Mouse (Mus musculus): Measurements from ENCODE around the gene Gm8773.

Gene Gm8773

DNA sequence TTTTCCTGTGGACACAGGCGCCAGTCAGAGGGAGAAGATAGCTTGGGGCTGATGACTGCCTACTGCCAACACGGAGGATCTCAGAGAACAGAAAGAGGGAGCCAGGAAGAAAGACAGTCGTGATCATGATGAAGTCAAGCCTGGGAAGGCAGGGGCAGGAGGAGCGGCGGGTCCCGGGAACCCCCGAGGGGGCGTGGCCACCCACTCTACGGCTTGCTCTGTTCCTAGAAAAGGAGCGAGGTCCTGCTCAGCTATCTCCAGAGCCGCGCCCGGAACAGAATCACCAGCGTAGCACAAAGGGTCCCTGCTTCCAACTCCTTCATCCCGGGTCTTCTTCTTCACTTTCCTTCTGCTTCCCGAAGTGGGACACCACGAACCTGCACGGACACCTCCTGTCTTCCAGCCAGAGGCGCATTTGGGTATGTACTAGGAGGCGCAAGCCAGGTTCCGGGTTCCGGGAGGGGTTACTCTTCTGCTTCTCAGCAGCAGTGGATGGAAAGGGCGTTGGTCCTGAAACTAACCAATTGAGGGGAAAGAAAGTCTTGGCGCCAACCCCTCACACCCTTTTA is at the start of gene Gm8773:
Gene Gm8773, plus strand, starts transcription at position 51 of the 569 bp plus-strand sequence.
- peak; percentile 4 for DNase-seq (ENCODE audit: extremely low read depth, insufficient read length, low spot score)

DNA sequence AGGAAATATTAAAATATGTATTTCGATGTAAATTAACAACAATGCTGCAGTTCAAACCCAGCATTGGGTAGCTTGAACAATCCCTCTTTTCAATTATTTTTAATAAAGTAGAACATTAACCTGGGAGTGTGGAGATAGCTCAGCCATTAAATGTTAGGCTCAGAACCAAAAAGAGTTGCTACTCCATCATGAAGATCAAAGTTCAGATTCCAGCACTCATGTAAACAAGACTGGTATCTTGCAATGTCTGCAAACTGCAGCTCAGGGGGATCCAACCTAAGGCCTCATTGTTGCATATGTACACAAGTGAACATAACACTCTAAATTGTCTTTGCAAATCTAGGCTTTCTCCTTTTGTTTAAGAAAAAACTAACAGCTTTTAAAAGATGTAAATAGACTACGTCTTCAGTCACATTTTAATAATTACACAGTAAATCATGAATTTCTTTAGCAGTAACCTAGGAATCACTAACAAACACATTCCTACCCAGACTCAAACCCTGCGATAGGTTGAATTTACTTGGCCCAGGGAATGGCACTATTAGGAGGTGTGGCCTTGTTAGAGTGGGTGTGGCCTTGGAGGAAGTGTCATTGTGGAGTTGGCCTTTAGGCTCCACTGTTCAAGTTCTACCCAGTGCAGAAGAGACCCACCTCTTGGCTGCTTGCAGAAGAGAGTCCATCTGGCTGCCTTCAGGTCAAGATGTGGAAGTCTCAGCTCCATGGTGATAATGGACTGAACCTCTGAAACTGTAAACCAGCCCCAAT is 39.8 kb upstream of the Gm8773 start:
- no peak for DNase-seq (ENCODE audit: extremely low read depth, insufficient read length, low spot score)

DNA sequence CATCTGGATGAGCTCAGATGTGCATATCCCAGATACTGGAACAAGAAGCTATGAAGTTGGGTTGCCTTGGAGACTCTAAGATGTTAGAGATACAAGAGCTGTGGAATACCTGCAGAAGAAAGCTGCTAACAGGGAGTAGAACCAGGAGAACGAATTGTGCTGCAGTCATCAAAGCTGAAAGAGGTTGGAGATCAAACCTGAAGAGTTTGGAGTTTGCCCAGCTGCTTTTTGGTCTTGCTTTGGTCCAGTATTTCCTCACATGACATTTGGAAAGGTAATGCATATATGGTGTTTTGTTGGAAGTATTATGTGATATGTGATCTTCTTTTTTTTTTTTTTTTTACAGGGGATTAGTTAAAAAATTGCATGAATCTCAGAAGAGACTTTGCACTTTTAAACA is 37.5 kb upstream of the Gm8773 start:
- no peak for DNase-seq (ENCODE audit: extremely low read depth, insufficient read length, low spot score)

GRCm38 (mm10) chr5:5539771-5540170 is 33.8 kb upstream of the Gm8773 start:
- no peak for DNase-seq (ENCODE audit: extremely low read depth, insufficient read length, low spot score)

DNA sequence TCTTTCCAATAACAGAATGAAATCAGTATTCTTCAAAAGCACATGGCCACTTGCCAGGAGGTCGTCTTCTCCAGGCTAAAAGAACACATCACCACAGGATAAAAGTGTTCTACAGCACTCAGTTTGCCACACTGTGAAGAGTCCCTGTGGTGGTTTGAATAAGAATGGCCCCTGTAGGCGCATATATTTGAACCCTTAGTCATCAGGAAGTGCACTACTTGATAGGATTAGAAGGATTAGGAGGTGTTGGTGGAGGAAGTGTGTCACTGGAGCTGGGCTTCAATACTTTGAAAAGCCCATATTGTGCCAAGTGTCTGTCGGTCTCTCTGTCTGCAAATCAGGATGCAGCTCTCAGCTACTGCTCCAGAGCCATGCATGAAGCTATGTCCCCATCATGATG is 33.2 kb upstream of the Gm8773 start:
- peak; percentile 5 for DNase-seq (ENCODE audit: extremely low read depth, insufficient read length, low spot score)

DNA sequence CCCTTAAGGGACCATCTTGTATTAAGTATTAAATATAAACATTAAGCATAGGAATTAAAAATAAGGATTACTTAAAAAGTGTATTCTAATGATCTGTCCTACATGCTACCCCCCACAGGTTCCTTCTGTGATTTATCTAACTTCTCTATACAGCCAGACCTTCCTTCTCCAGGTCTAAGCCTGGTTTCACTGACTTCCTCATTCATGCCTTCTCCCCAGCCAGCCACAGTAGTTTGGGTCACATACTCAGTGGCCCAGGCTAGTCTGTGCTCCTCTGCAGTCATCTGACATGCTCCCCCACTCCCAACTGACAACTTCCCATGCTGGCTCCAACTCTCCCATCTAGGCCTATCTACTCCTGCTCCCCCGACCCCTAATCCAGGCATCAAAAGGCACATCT is 22.5 kb upstream of the Gm8773 start:
- DNase-seq (ENCODE audit: extremely low read depth, insufficient read length, low spot score) = no peak

DNA sequence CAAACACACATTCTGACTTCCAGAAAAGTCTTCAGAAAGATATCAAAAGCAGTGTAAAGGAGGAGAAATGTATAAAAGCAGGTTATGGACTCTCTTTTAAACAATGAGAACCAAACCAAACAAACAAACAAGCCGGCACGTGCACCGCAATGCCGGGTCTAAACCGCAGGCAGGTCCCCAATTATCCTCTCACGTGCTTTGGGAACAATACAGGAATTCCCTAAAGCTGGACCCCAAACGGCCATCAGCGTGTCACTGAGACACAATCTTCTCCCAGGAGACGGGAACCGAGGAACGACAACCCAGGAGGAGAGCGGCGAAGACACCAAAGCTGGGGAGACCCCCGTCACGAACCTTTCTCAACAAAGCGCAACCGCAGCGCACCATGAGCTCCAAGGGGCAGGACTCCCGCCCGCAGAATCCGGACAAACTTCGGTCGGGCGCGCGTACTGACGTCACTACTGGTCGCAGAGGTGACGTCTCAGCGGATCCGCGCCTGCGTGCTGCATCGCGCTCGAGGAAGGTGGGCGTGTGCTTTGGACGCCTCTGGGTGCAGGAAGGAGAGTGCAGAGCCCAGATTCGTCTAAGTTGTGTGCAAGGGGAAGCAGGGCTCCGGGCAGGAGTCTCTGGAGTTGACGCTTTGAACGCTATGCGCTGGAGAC is 14.4 kb upstream of the Gm8773 start, which contains the start of gene Gtpbp10:
Gene Gtpbp10, minus strand, starts transcription at position 460 of the 662 bp plus-strand sequence.
- DNase-seq (ENCODE audit: extremely low read depth, insufficient read length, low spot score) = peak; percentile 81

GRCm38 (mm10) chr5:5559798-5560197 is 13.8 kb upstream of the Gm8773 start:
- DNase-seq (ENCODE audit: extremely low read depth, insufficient read length, low spot score) = no peak

DNA sequence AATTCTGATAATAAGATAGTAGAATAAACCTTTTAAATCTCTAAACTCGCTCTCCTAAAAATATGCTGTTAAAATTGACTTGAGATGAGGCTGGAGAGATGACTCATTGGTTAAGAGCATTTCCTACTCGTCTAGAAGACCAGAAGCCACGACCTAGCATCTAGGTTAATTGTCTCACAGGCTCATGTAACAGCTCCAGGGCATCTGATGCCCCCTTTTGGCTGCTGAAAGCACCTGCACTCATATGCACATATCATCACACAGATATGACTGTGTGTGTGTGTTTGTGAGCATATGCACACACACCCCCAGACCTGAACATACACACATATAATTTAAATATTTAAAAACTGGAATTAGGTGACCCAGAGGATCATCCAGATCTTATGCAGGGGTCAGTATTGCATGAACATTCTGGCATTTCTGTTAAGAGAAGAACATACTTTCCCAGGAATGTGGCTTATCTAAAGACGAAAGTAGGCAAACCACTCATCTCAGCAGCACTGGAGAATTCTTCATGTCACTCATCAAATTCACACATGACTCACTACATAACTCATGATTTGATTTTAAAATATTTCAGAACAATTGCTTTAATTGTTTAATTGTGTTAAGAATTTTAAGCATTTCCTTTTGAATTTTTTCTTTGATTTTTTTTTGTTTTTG is 12.4 kb upstream of the Gm8773 start:
- DNase-seq (ENCODE audit: extremely low read depth, insufficient read length, low spot score) = no peak

- DNase-seq (ENCODE audit: extremely low read depth, insufficient read length, low spot score) = no peak
Observed at GRCm38 (mm10) chr5:5562435-5562834, 11.2 kb upstream of the Gm8773 start.

DNA sequence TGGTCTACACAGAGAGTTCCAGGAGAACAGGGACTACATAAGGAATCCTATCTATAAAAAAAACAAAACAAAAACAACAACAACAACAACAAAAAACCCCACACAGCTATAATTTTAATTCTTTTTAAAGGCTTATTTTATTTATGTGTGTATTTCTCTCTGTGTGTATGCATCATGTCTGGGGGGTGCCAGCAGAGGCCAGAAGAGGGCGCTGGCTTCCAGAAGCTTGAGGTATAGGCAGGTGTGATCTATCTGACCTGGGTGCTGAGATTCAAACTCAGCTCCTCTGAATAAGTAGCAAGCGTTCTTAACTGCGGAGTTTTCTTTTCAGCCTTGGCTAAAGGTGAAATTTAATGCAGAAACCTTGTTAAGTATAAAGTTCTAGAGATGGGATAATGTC is 14.1 kb downstream of the Gm8773 start:
- no peak for DNase-seq (ENCODE audit: extremely low read depth, insufficient read length, low spot score)

- no peak for DNase-seq (ENCODE audit: extremely low read depth, insufficient read length, low spot score)
Observed at GRCm38 (mm10) chr5:5610540-5610939, 36.9 kb downstream of the Gm8773 start.

DNA sequence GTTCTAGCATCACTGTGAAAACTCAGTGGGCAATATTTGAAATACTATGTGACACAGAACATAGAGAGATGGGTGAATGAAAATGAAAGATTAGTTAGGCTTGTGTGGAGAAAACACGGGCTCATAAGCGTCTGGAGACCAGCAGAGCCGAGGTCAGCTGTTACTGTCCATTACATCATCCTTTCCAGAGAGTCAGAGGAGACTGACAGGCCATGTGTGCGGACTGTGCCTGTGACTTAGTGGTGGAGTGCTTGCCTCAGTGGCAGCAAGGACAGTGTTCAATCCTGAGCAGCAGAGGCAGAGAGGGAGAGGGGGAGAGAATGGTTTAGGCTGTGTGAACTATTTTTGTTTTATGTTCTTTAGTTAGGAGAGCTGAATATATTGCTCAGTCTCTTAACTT is 44.7 kb downstream of the Gm8773 start:
- no peak for DNase-seq (ENCODE audit: extremely low read depth, insufficient read length, low spot score)

DNA sequence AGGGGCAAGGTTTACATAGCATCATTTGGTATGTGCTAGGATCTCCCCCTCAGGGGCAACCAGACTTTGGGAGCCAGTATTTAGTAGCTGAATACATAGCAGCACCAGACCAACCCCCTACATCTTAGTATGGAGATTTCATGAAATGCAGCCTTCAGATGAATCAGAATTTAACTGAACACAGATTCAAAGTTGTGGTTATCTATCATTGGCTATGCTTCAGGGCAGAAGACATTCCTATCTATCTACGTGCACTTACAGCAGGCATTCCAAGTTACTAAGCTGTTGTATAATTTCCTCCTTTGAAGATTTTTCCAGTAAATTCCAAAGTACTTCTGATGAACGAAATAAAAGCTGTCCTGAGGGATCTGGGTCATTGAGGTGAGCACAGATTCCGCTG is 51.9 kb downstream of the Gm8773 start:
- DNase-seq (ENCODE audit: extremely low read depth, insufficient read length, low spot score) = no peak

All from 3134 (cell line).